In genomic region chr2:116076752-116077480, GRCm38 (mm10) we compare ENCODE assay signal across 8 mouse cellular contexts. TPM values are rescaled to one million over a fixed set of nuclear protein-coding genes. Genes with fewer than 3 reads are reported as not detected.
"Had no signal": no experiment of that assay in that cellular context is flagged by ENCODE, and none has a peak within 500 bp of the region (broad histone marks: within the 10 kb centered on the region; RNA-seq: fewer than 3 reads in every experiment).

No protein-coding gene starts in this region.

- H3K36me3 ChIP-seq: limb, embryonic 10.5 days; liver, embryonic 15.5 days; midbrain, embryonic 12.5 days had no signal

- H3K27ac ChIP-seq: liver, embryonic 15.5 days; macrophage had no signal

- DNase-seq: kidney, postnatal 25 days; lung, embryonic 14.5 days; lung, postnatal 14 days; thymus, postnatal 4 days had no signal

- H3K9me3 ChIP-seq: limb, embryonic 10.5 days; liver, embryonic 15.5 days had no signal

- H3K9ac ChIP-seq: liver, embryonic 15.5 days; midbrain, embryonic 12.5 days had no signal

RNA-seq across cellular contexts. Expression of gene Meis2, which starts 11.3 kb away (rescaled TPM):
- polyA plus RNA-seq: macrophage had no signal
